Mouse (Mus musculus): Measurements from ENCODE around the gene Phyhd1.

DNA sequence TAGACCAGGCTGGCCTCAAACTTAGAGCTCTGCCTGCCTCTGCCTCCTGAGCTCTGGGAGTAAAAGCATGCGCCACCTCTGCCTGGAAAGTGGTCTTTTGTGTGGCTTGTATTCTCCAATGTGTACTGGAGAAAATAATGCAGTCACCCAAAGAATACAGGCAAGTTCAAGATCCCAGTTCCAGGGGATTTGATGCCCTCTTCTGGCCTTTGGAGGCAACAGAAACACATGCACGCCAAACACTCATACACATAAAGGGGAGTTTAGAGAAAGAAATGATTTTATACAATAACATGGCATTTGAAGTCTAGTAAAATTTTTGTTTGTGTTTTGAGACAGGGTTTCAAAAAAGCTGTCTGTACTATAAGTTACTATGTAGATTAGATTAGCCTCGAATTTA is 33.5 kb downstream of the Phyhd1 start:
- TF ChIP-seq CTCF (IDR thresholded peaks at IDR 0.05; ENCODE audit: borderline replicate concordance, insufficient read depth, low read length) (no peak), POLR2A (IDR thresholded peaks at IDR 0.05; ENCODE audit: low read depth, low read length) (no peak)

Measured in embryonic fibroblast, embryonic 13.5 days (primary cell).